Mouse (Mus musculus) gastrocnemius, adult 2 months (tissue): ENCODE measurements around the gene Gba2. TPM values are rescaled to one million over a fixed set of nuclear protein-coding genes. Genes with fewer than 3 reads are reported as not detected.
A peak's percentile ranks its signal among the peaks of the same experiment; 100 is the strongest.

Experiments
- DNase-seq: peaks from one replicate; pipeline ENCODE4 v3.0.0; 2022
- H3K27ac ChIP-seq: fragments of 200-600 bp; 2 replicates; pipeline ENCODE4 v1.8.1; 2022; ENCODE audit warnings: mild to moderate bottlenecking
- H3K4me3 ChIP-seq: fragments of 200-600 bp; 2 replicates; pipeline ENCODE4 v1.8.1; 2022; ENCODE audit warnings: mild to moderate bottlenecking, moderate library complexity
- CTCF ChIP-seq: fragments of 200-600 bp; IDR thresholded peaks from 2 replicates; pipeline ENCODE4 v1.8.1; 2022; ENCODE audit warnings: antibody characterized with exemption, mild to moderate bottlenecking, moderate library complexity
- intact Hi-C: fragments of 180-260 bp; cut with DNase I; formaldehyde crosslinking; loops from one replicate; pipeline ENCODE4 v1.15.1; 2025
- total RNA-seq, 2 experiments: library from RNA; stranded (reverse); gene quantifications; 2 replicates each; pipeline ENCODE4 v1.2.3; 2021

Gene Gba2
- total RNA-seq, 2 experiments from 2014 or later, result 4.8 to 5.5 TPM

DNA sequence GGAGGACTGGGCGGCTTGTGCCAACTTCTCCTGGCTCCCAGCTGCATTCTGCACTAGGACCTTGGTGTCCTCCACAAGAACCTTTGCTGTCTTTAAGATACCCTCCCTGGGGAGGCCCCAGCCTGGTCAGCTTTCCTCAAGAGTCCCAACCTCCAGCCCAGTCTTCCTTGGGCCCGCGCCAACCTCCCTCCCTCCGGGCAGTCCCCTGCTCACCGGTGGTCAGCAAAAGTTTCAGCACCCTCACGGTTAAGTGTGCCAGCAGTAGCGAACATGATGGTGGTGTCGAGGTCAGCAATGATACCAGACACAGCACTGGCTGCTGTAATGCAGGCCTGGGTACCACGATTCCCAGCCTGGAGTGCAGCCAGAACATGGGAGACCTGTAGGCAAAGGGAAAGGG, 42.6 kb downstream of the Gba2 start:
- H3K27ac ChIP-seq, result no peak overlapping the region
- intact Hi-C loops, result no loop called here
- TF ChIP-seq CTCF, result no peak
- no peak overlapping the region for H3K4me3 ChIP-seq
- DNase-seq, result peak; percentile 44

DNA sequence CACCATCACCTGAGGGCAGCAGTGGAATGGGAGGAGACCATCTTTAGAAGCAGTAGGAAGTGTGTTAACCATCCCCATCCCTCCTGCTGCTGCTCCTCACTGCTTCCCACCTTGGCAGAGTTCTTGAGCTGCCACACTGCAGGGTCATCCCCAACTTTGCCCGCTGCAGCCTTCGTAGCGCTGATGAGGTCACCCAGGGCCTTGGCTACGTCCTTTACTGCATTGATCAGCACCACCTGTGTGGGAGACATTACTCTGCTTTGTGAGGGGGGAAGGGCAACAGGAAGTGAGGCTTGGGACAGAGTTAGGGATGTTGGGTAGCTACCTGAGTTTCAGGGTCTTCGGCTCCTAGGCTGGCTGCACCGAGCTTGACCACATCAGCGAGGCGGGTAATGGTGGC, 43.0 kb downstream of the Gba2 start:
- intact Hi-C loops, result no loop called here
- peak; percentile 16 for DNase-seq
- Histone ChIP-seq H3K4me3 (no peak overlapping the region), H3K27ac (no peak overlapping the region)
- TF ChIP-seq CTCF, result no peak

DNA sequence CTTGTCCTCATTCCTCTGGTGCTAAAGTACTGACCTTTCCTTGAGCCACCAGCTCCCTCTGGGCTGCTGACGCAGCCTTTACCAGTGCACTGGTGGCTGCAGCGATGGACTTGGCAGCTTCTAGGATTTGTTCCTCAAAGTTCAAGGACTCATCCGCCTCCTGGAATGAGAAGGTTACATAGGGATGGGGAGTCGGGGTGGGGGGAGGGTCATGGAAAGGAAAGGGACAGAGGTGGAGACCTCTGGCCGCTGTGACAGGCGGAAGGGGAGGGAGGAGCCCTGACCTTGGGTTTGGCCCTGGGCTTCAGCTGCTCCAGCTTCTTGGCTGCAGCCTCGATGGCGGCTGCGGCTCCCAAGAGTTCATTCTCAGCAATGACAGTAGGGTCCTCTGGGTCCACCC, 45.4 kb downstream of the Gba2 start:
- Histone ChIP-seq H3K4me3 (peak overlapping the region; percentile 52; the same call in 1 of the 2 replicates), H3K27ac (peak overlapping the region; percentile 85)
- intact Hi-C loops, result no loop called here
- DNase-seq, result peak; percentile 43
- no peak for TF ChIP-seq CTCF

DNA sequence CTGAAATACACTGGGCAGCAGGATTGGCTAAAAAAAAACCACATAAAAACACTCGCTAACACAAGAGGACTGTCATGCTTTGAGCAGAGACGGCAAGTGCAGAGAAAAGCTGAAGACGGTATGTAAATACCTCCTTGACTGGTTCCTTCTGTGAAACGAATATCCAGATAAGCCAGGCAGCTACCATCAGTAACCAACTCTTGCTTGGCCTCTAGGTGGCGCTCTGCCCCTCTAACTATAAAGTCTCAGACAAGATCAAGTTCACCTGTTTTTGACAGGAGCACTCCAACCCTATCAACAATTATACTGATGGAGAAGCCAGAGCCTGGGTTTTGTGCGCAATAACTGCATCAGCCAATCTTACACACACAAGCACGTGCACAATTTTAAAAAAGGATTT, 48.1 kb downstream of the Gba2 start:
- intact Hi-C loops, result no loop called here
- H3K4me3 ChIP-seq, result no peak overlapping the region; the same call in 1 of the 2 replicates
- peak; percentile 86 for DNase-seq
- TF ChIP-seq CTCF, result peak; percentile 89
- H3K27ac ChIP-seq, result peak overlapping the region; percentile 85

DNA sequence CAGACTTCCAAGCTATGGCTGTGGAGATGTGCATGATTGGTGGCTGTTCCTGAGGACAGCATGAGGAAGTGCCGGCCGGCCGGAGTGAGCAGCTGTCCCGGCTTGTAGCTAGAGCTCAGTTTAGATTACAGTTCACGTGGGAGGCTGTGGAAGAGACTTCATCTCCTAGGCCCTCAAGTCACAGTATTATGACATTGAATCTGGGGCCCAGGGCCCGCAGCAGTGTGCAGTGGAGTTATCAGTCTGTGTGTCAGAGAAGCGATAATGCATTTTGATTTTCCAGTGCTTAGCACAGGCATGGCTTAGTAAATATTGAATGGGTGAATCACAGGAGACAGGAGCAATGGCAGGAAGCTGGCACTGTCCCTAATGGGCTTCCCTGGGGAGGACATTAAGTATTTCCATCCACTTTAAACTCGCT, 48.6 kb downstream of the Gba2 start:
- intact Hi-C loops, result no loop called here
- Histone ChIP-seq H3K27ac (peak overlapping the region; percentile 85), H3K4me3 (no peak overlapping the region)
- peak; percentile 64 for DNase-seq
- TF ChIP-seq CTCF, result no peak

DNA sequence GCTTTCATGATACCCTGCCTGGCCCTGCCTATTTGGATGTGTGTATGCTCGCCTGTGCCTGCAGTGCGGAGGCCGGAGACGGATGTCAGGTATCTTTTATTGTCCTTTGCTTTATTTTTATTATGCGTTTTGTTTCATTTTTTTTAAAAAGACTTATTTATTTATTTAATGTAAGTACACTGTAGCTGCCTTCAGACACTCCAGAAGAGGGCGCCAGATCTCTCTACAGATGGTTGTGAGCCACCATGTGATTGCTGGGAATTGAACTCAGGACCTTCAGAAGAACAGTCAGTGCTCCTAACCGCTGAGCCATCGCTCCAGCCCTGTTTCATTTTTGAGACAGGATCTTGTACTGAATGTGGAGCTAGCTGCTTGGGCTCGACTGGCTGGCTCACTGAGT, 50.2 kb downstream of the Gba2 start:
- peak; percentile 39 for TF ChIP-seq CTCF
- no peak overlapping the region for H3K27ac ChIP-seq
- intact Hi-C loops, result no loop called here
- DNase-seq, result no peak
- H3K4me3 ChIP-seq, result no peak overlapping the region

DNA sequence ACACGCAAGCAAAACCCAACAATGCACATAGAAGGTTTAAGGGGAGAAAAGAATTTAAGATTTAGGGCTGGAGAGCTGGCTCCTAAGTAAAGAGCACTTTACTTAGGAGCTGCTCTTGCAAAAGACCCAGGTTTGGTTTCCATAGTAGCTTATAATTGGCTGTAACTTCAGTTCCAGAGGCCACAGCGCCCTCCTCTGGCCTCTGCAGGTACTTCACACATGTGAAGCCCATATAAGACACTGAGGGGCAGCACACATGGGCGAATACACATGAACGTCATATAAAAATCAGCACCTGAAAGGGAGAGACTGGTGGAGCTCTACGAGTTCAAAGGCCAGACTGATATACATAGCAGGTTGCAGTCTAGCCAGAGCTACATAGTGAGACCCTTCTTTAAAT, 50.8 kb downstream of the Gba2 start:
- Histone ChIP-seq H3K27ac (no peak overlapping the region), H3K4me3 (no peak overlapping the region)
- no peak for DNase-seq
- intact Hi-C loops, result no loop called here
- peak; percentile 54 for TF ChIP-seq CTCF

DNA sequence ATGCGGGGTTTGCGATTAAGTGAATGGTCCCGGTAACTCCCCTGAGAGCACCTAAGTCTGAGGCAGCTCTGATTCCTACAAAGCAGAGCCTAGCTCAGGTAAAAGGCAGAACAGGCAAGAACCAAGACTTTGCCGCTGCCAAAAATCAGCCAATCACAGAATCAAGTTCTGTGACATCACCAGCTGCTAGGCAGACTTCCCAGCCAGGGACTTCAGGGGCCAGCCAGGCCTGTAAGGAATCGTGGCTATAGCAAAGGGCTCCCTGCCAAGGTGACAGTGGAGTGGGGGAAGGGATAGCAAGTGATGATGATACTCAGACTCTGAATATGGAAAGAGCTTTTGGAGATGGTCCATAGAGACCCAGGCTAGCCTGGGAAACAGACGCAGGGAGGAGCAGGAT, 58.7 kb downstream of the Gba2 start:
- peak; percentile 92 for DNase-seq
- intact Hi-C loops, result no loop called here
- TF ChIP-seq CTCF, result no peak
- H3K4me3 ChIP-seq, result peak overlapping the region; percentile 85
- peak overlapping the region; percentile 86 for H3K27ac ChIP-seq

DNA sequence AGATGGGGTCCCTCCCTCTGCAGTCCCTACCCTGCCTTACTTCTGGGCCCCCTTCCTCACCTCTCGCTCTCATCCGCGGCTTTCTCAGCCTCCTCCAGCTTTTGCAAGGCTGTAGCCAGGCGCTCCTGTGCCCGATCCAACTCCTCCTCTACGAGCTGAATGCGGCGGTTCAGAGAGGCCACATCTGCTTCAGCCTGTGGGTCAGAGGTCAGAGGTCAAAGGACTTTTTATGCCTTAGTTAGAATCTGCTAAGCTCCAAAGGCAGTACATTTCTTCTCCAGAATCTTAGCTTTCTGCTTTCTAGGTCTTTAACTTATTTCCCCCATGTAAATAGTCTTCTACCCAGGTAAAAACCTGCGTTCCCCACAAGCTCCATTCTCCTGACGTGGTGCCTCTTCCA, 59.1 kb downstream of the Gba2 start:
- intact Hi-C loops, result no loop called here
- peak overlapping the region; percentile 85 for H3K4me3 ChIP-seq

More for the DNA sequence above, 59.1 kb downstream of the Gba2 start:
- TF ChIP-seq CTCF, result no peak
- DNase-seq, result peak; percentile 36
- peak overlapping the region; percentile 86 for H3K27ac ChIP-seq

Other genes with a start within 250 kb of the Gba2 start
- gene Rusc2, start 196.9 kb downstream of the Gba2 start, total RNA-seq, result 10 to 100 TPM; 19.0 to 29.6 TPM
- gene Fam166b, start 149.7 kb downstream of the Gba2 start, total RNA-seq, result not detected
- 10 to 100 TPM; 55.7 to 57.8 TPM for gene Tesk1, start 136.9 kb downstream of the Gba2 start, total RNA-seq
- gene Cd72, start 124.2 kb downstream of the Gba2 start, total RNA-seq, result not detected
- gene Sit1, start 95.1 kb downstream of the Gba2 start, total RNA-seq, result not detected
- 10 to 100 TPM; 26.3 to 27.8 TPM for gene Ccdc107, start 86.0 kb downstream of the Gba2 start, total RNA-seq
- gene Arhgef39, start 79.2 kb downstream of the Gba2 start, total RNA-seq, result not detected
- 1 to 10 TPM; 3.7 to 4.8 TPM for gene Car9, start 71.9 kb downstream of the Gba2 start, total RNA-seq
- gene Tpm2, start 55.1 kb downstream of the Gba2 start, total RNA-seq, result over 10,000 TPM in 1 of 2 experiments, 1,000 to 10,000 TPM in 1; 4,293 to 10,756 TPM
- gene Creb3, start 16.5 kb downstream of the Gba2 start, total RNA-seq, result 10 to 100 TPM; 40.3 to 47.4 TPM
- gene Tln1, start 16.2 kb downstream of the Gba2 start, total RNA-seq, result 10 to 100 TPM; 52.3 to 62.4 TPM
- 10 to 100 TPM; 20.0 to 24.3 TPM for gene Rgp1, start 158 bp downstream of the Gba2 start, total RNA-seq
- under 1 TPM in 1 of 2 experiments, not detected in 1; 0.45 TPM for gene Msmp, start 5.6 kb upstream of the Gba2 start, total RNA-seq
- 10 to 100 TPM; 32.4 to 51.4 TPM for gene Npr2, start 53.1 kb upstream of the Gba2 start, total RNA-seq
- gene Spag8, start 74.7 kb upstream of the Gba2 start, total RNA-seq, result under 1 TPM in 1 of 2 experiments, not detected in 1; 0.31 TPM
- 10 to 100 TPM; 35.8 to 47.9 TPM for gene Hint2, start 77.6 kb upstream of the Gba2 start, total RNA-seq
- gene Tmem8b, start 90.1 kb upstream of the Gba2 start, total RNA-seq, result 10 to 100 TPM in 1 of 2 experiments, 1 to 10 TPM in 1; 8.4 to 14.9 TPM
- gene Fam221b, start 90.3 kb upstream of the Gba2 start, total RNA-seq, result under 1 TPM; 0.08 to 0.15 TPM
- gene Olfr70, start 121.9 kb upstream of the Gba2 start, total RNA-seq, result not detected
- not detected for gene Olfr71, start 131.4 kb upstream of the Gba2 start, total RNA-seq
- gene Hrct1, start 148.3 kb upstream of the Gba2 start, total RNA-seq, result 1 to 10 TPM; 1.1 to 2.4 TPM
- gene Spaar, start 151.2 kb upstream of the Gba2 start, total RNA-seq, result 1 to 10 TPM; 1.4 to 2.3 TPM
- gene Olfr159, start 192.1 kb upstream of the Gba2 start, total RNA-seq, result not detected
- gene Olfr156, start 245.0 kb upstream of the Gba2 start, total RNA-seq, result not detected